Mouse (Mus musculus): ENCODE results near the gene Gm17190. TPM values are rescaled to one million over a fixed set of nuclear protein-coding genes. Genes with fewer than 3 reads are reported as not detected.
"Not testable (repeated sequence)": the region's sequence is repeated elsewhere in the genome, so short reads cannot be mapped to it uniquely, and the experiment has no call there.

Gm17190 gene
- not detected for total RNA-seq (2021)
- long read RNA-seq, experiment 1 = 0 reads
- long read RNA-seq, experiment 2 = 0 reads

- DNase-seq = not testable (repeated sequence)
These were observed at the start of gene Gm17190 for GRCm38 (mm10) chr13:96081754-96082153. Gene Gm17190, plus strand, starts transcription at chr13:96082054.

GRCm38 (mm10) chr13:96039536-96039935, 42.3 kb upstream of the Gm17190 start:
- peak in 1 of 2 experiments; percentile 16 for DNase-seq

GRCm38 (mm10) chr13:96040275-96041042, 41.4 kb upstream of the Gm17190 start:
- DNase-seq = no peak

GRCm38 (mm10) chr13:96045396-96045795, 36.5 kb upstream of the Gm17190 start:
- DNase-seq = no peak

GRCm38 (mm10) chr13:96052755-96053154, 29.1 kb upstream of the Gm17190 start:
- DNase-seq = no peak

- peak; percentile 8 to 34 for DNase-seq
These were observed 8.3 kb upstream of the Gm17190 start for GRCm38 (mm10) chr13:96073555-96073954.

GRCm38 (mm10) chr13:96081276-96081675, 578 bp upstream of the Gm17190 start, which contains the start of gene Gm20075:
Gene Gm20075, minus strand, starts transcription at chr13:96081376.
- DNase-seq = not testable (repeated sequence)

- DNase-seq = no peak
These were observed 3.9 kb downstream of the Gm17190 start for GRCm38 (mm10) chr13:96085581-96086302.

GRCm38 (mm10) chr13:96090929-96091328, 9.1 kb downstream of the Gm17190 start:
- DNase-seq = no peak

GRCm38 (mm10) chr13:96106367-96106766, 24.5 kb downstream of the Gm17190 start:
- DNase-seq = no peak

- DNase-seq = no peak
These were observed 28.9 kb downstream of the Gm17190 start for GRCm38 (mm10) chr13:96110767-96111166.

GRCm38 (mm10) chr13:96112711-96113110, 30.9 kb downstream of the Gm17190 start:
- no peak for DNase-seq

- peak; percentile 14 to 45 for DNase-seq
These were observed 43.2 kb downstream of the Gm17190 start for GRCm38 (mm10) chr13:96125011-96125410.

- no peak for DNase-seq
These were observed 44.8 kb downstream of the Gm17190 start for GRCm38 (mm10) chr13:96126669-96127068.

GRCm38 (mm10) chr13:96129081-96129480, 47.2 kb downstream of the Gm17190 start:
- DNase-seq = no peak

- DNase-seq = peak; percentile 12 to 16
These were observed 49.2 kb downstream of the Gm17190 start for GRCm38 (mm10) chr13:96131050-96131449.

GRCm38 (mm10) chr13:96131911-96132310, 50.1 kb downstream of the Gm17190 start:
- DNase-seq = no peak

GRCm38 (mm10) chr13:96132401-96132816, 50.6 kb downstream of the Gm17190 start, which contains the start of gene Sv2c:
Gene Sv2c, minus strand, starts transcription at chr13:96132577.
- peak; percentile 44 to 51 for DNase-seq

Other genes starting within 250 kb of the Gm17190 start
- gene Iqgap2, start 190.1 kb upstream of the Gm17190 start, total RNA-seq (2021) = 100 to 1,000 TPM; 149 to 229 TPM
- 10 to 100 TPM; 20.8 to 29.6 TPM for gene Gm20075, start 678 bp upstream of the Gm17190 start, total RNA-seq (2021)
- 1 to 10 TPM; 1.3 to 2.8 TPM for gene Sv2c, start 50.5 kb downstream of the Gm17190 start, total RNA-seq (2021)